Mouse (Mus musculus) bone marrow, adult 2 months (tissue): ENCODE measurements at regions not wholly inside any gene's neighbourhood (a gene's known extent, or its start where the extent isn't known, plus 50 kb on each side); places are given as distances from the start of the nearest gene placed in this dataset.

Source experiments
- CTCF ChIP-seq: fragments of 200-500 bp; IDR thresholded peaks from 2 replicates; pipeline ENCODE4 v1.5.1; 2011; ENCODE audit warnings: low read length, control low read depth; ENCODE audit not compliant: control insufficient read depth, insufficient read depth
- POLR2A ChIP-seq: fragments of 200-500 bp; IDR thresholded peaks from 2 replicates; pipeline ENCODE4 v1.6.1; 2011; ENCODE audit warnings: low read depth, mild to moderate bottlenecking, control low read depth, low read length, borderline replicate concordance; ENCODE audit not compliant: control insufficient read depth

- no peak for TF ChIP-seq CTCF
- TF ChIP-seq POLR2A = no peak
Observed at GRCm38 (mm10) chr1:76975077-76975945, 539.6 kb downstream of the Epha4 start.
